Mouse (Mus musculus): ENCODE results near the gene Eno1.

GRCm38 (mm10) chr4:150204877-150205276 is 31.6 kb upstream of the Eno1 start:
- TF ChIP-seq CTCF (IDR thresholded peaks at IDR 0.05; ENCODE audit: low read depth, low read length) (no peak), POLR2A (IDR thresholded peaks at IDR 0.05; ENCODE audit: borderline replicate concordance, low read depth, low read length) (no peak)

Data from bone marrow macrophage, adult 2 months (primary cell).